Mouse (Mus musculus) stomach, embryonic 16.5 days (tissue): ENCODE measurements at regions not wholly inside any gene's neighbourhood (a gene's known extent, or its start where the extent isn't known, plus 50 kb on each side); places are given as distances from the start of the nearest gene placed in this dataset.
A peak's percentile ranks its signal among the peaks of the same experiment; 100 is the strongest.

Source experiments
- ATAC-seq: fragments of 200-750 bp; cut with Nextera tagmentation; 2 replicates; pipeline ENCODE4 v1.8.0; 2017; ENCODE audit warnings: moderate number of reproducible peaks, moderate TSS enrichment; ENCODE audit not compliant: insufficient read depth, low FRiP score
- H3K27ac ChIP-seq: fragments of 300-500 bp; sonication (generic); 2 replicates; pipeline ENCODE4 v1.5.1; 2014; ENCODE audit warnings: low read length
- H3K27me3 ChIP-seq: fragments of 300-500 bp; sonication (generic); 2 replicates; pipeline ENCODE4 v1.6.1; 2014; ENCODE audit warnings: low read length, control low read depth, mixed read lengths; ENCODE audit not compliant: control insufficient read depth, insufficient read depth
- H3K36me3 ChIP-seq: fragments of 300-500 bp; sonication (generic); 2 replicates; pipeline ENCODE4 v1.6.1; 2014; ENCODE audit warnings: low read length; ENCODE audit not compliant: control insufficient read depth, insufficient read depth
- H3K4me1 ChIP-seq: fragments of 300-500 bp; sonication (generic); 2 replicates; pipeline ENCODE4 v1.6.1; 2014; ENCODE audit warnings: low read length, control low read depth, mixed read lengths; ENCODE audit not compliant: control insufficient read depth, insufficient read depth
- H3K4me2 ChIP-seq: fragments of 300-500 bp; sonication (generic); 2 replicates; pipeline ENCODE4 v1.6.1; 2014; ENCODE audit warnings: low read depth, low read length, mixed read lengths
- H3K4me3 ChIP-seq: fragments of 300-500 bp; sonication (generic); replicated peaks from 2 replicates; pipeline ENCODE4 v1.5.1; 2014; ENCODE audit warnings: mild to moderate bottlenecking, low read length
- H3K9ac ChIP-seq: fragments of 300-500 bp; sonication (generic); 2 replicates; pipeline ENCODE4 v1.6.1; 2014; ENCODE audit warnings: low read length
- H3K9me3 ChIP-seq: fragments of 300-500 bp; sonication (generic); replicated peaks from 2 replicates; pipeline ENCODE4 v1.6.1; 2016; ENCODE audit warnings: low read length, control low read depth; ENCODE audit not compliant: control insufficient read depth
- WGBS: fragments of 180-500 bp; shearing (Covaris S2); extraction: QIAGEN DNeasy Blood & Tissue Kit; methylation state at CpG from one replicate; pipeline ENCODE4 v1.1.7; 2014; 5-methylcytosine and 5-hydroxymethylcytosine counted together

GRCm38 (mm10) chr9:72166084-72166483 is 54.4 kb upstream of the Tcf12 start:
- Histone ChIP-seq H3K27ac (no peak overlapping the region), H3K9me3 (no peaks in the 10 kb centered on the region), H3K4me1 (no peaks in the 10 kb centered on the region), H3K27me3 (no peaks in the 10 kb centered on the region), H3K9ac (no peak overlapping the region), H3K4me2 (no peak overlapping the region), H3K4me3 (no peak overlapping the region), H3K36me3 (no peaks in the 10 kb centered on the region)
- no peak for ATAC-seq
- 78% methylated on average over 5 of the region's 5 CpGs for whole genome bisulfite sequencing

GRCm38 (mm10) chr9:72166611-72167010 is 54.9 kb upstream of the Tcf12 start:
- no peak overlapping the region for H3K4me2 ChIP-seq
- H3K27ac ChIP-seq: no peak overlapping the region
- 75% methylated on average over 5 of the region's 5 CpGs for WGBS
- H3K9ac ChIP-seq: no peak overlapping the region
- ATAC-seq: no peak
- no peaks in the 10 kb centered on the region for H3K4me1 ChIP-seq
- H3K4me3 ChIP-seq: no peak overlapping the region
- H3K27me3 ChIP-seq: no peaks in the 10 kb centered on the region
- H3K36me3 ChIP-seq: no peaks in the 10 kb centered on the region
- no peaks in the 10 kb centered on the region for H3K9me3 ChIP-seq

GRCm38 (mm10) chr9:72169231-72169630 is 57.6 kb upstream of the Tcf12 start:
- Histone ChIP-seq H3K36me3 (no peaks in the 10 kb centered on the region), H3K4me1 (no peaks in the 10 kb centered on the region), H3K27ac (no peak overlapping the region), H3K27me3 (no peaks in the 10 kb centered on the region), H3K9me3 (no peaks in the 10 kb centered on the region), H3K4me3 (no peak overlapping the region), H3K4me2 (peak overlapping the region; percentile 63), H3K9ac (0 out of 2 replicates have a peak overlapping the region, but pooled peaks have one; percentile 60)
- ATAC-seq: peak; percentile 13; the same call in 1 of the 2 replicates
- 59% methylated on average over 5 of the region's 5 CpGs for WGBS

- 5% methylated on average over 12 of the region's 12 CpGs for WGBS
- Histone ChIP-seq H3K4me1 (no peaks in the 10 kb centered on the region), H3K4me2 (peak overlapping the region; percentile 63), H3K4me3 (peak overlapping the region; percentile 39), H3K27ac (no peak overlapping the region), H3K27me3 (no peaks in the 10 kb centered on the region), H3K36me3 (no peaks in the 10 kb centered on the region), H3K9me3 (no peaks in the 10 kb centered on the region), H3K9ac (peak overlapping the region; percentile 60)
- no peak for ATAC-seq
Observed at GRCm38 (mm10) chr9:72169728-72170188, 58.1 kb upstream of the Tcf12 start.

GRCm38 (mm10) chr9:72170235-72170634 is 58.6 kb upstream of the Tcf12 start:
- Histone ChIP-seq H3K27ac (no peak overlapping the region), H3K4me1 (no peaks in the 10 kb centered on the region), H3K4me3 (peak overlapping the region; percentile 39), H3K4me2 (peak overlapping the region; percentile 63), H3K9ac (peak overlapping the region; percentile 60), H3K27me3 (no peaks in the 10 kb centered on the region), H3K9me3 (no peaks in the 10 kb centered on the region), H3K36me3 (no peaks in the 10 kb centered on the region)
- WGBS: 9% methylated on average over 9 of the region's 9 CpGs
- ATAC-seq: no peak

GRCm38 (mm10) chr9:72172331-72172730 is 60.7 kb upstream of the Tcf12 start:
- H3K4me3 ChIP-seq: no peak overlapping the region
- no peaks in the 10 kb centered on the region for H3K27me3 ChIP-seq
- WGBS: 91% methylated on average over 1 of the region's 1 CpGs
- no peak overlapping the region for H3K27ac ChIP-seq
- H3K9me3 ChIP-seq: no peaks in the 10 kb centered on the region
- no peak for ATAC-seq
- H3K4me1 ChIP-seq: no peaks in the 10 kb centered on the region
- H3K9ac ChIP-seq: no peak overlapping the region
- no peak overlapping the region for H3K4me2 ChIP-seq
- H3K36me3 ChIP-seq: no peaks in the 10 kb centered on the region

GRCm38 (mm10) chr9:72180972-72181371 is 69.3 kb upstream of the Tcf12 start:
- H3K9me3 ChIP-seq: no peaks in the 10 kb centered on the region
- H3K4me2 ChIP-seq: no peak overlapping the region
- no peak overlapping the region for H3K9ac ChIP-seq
- H3K27ac ChIP-seq: no peak overlapping the region
- no peaks in the 10 kb centered on the region for H3K36me3 ChIP-seq
- H3K4me1 ChIP-seq: no peaks in the 10 kb centered on the region
- ATAC-seq: no peak; the same call in 1 of the 2 replicates
- no peaks in the 10 kb centered on the region for H3K27me3 ChIP-seq
- WGBS: 68% methylated on average over 6 of the region's 6 CpGs
- H3K4me3 ChIP-seq: no peak overlapping the region

- H3K9ac ChIP-seq: no peak overlapping the region
Observed at GRCm38 (mm10) chr9:72183336-72183735, 71.7 kb upstream of the Tcf12 start.

GRCm38 (mm10) chr9:72183925-72184324 is 72.3 kb upstream of the Tcf12 start:
- Histone ChIP-seq H3K4me3 (no peak overlapping the region), H3K9ac (no peak overlapping the region), H3K9me3 (no peaks in the 10 kb centered on the region), H3K4me2 (no peak overlapping the region), H3K27me3 (no peaks in the 10 kb centered on the region), H3K27ac (no peak overlapping the region), H3K4me1 (no peaks in the 10 kb centered on the region), H3K36me3 (no peaks in the 10 kb centered on the region)
- 70% methylated on average over 10 of the region's 10 CpGs for WGBS
- ATAC-seq: no peak

More at GRCm38 (mm10) chr9:72183336-72183735, 71.7 kb upstream of the Tcf12 start:
- H3K27ac ChIP-seq: no peak overlapping the region
- H3K4me1 ChIP-seq: no peaks in the 10 kb centered on the region
- H3K27me3 ChIP-seq: no peaks in the 10 kb centered on the region
- H3K4me3 ChIP-seq: no peak overlapping the region
- H3K36me3 ChIP-seq: no peaks in the 10 kb centered on the region
- ATAC-seq: no peak
- 89% methylated on average over 10 of the region's 10 CpGs for WGBS
- no peaks in the 10 kb centered on the region for H3K9me3 ChIP-seq
- no peak overlapping the region for H3K4me2 ChIP-seq

GRCm38 (mm10) chr9:72189867-72190266 is 78.2 kb upstream of the Tcf12 start:
- Histone ChIP-seq H3K4me3 (no peak overlapping the region), H3K27ac (no peak overlapping the region), H3K9ac (no peak overlapping the region), H3K36me3 (no peaks in the 10 kb centered on the region), H3K4me2 (no peak overlapping the region), H3K9me3 (no peaks in the 10 kb centered on the region), H3K4me1 (no peaks in the 10 kb centered on the region), H3K27me3 (no peaks in the 10 kb centered on the region)
- 76% methylated on average over 7 of the region's 7 CpGs for WGBS
- no peak for ATAC-seq
